Comparison of ENCODE assay signal across 10 mouse cellular contexts in the genomic region with DNA sequence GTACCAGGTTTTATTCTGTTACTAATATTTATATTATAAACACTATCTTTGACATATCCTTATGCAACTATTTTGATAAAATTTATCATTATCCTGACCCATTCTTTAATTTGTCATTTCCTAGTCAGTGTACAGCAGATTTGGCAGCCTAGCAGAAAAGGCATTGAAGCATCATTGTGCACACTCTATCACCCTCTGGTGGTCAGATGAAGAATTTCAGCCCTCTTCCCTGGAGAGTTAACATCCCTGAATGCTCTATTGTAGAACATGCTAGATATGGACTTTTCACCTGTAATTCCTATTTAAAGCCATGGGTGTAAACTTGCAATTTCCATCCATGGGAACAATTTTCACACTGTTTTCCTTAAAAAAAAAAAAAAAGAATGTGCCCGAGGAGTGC.
DNase-seq lines count a peak whose midpoint lies in the region; ATAC-seq and TF ChIP-seq lines count a peak whose summit lies in the region.
"Had no signal": no experiment of that assay in that cellular context is flagged by ENCODE, and none has a peak within 500 bp of the region (broad histone marks: within the 10 kb centered on the region; RNA-seq: fewer than 3 reads in every experiment).

No protein-coding gene starts in this region.

- H3K27ac ChIP-seq in forebrain, embryonic 15.5 days (replicated peaks), result no peak overlapping the region
- no peak overlapping the region for H3K27ac ChIP-seq in layer of hippocampus, adult 2 months
- H3K27ac ChIP-seq: hindbrain, embryonic 15.5 days; neural tube, embryonic 13.5 days had no signal

- no peaks in the 10 kb centered on the region for H3K27me3 ChIP-seq in forebrain, embryonic 15.5 days
- H3K27me3 ChIP-seq: hindbrain, embryonic 15.5 days; neural tube, embryonic 13.5 days had no signal

- no peaks in the 10 kb centered on the region for H3K9me3 ChIP-seq in forebrain, embryonic 15.5 days
- H3K9me3 ChIP-seq: hindbrain, embryonic 15.5 days; neural tube, embryonic 13.5 days had no signal

- no peaks in the 10 kb centered on the region for H3K36me3 ChIP-seq in forebrain, embryonic 15.5 days
- H3K36me3 ChIP-seq: hindbrain, embryonic 15.5 days; neural tube, embryonic 13.5 days had no signal

- H3K9ac ChIP-seq in forebrain, embryonic 15.5 days (replicated peaks), result no peak overlapping the region
- H3K9ac ChIP-seq: hindbrain, embryonic 15.5 days; neural tube, embryonic 13.5 days had no signal

- 78% methylated on average over 1 of the region's 1 CpGs for WGBS in forebrain, embryonic 15.5 days

- H3K4me1 ChIP-seq in forebrain, embryonic 15.5 days, result peaks cover 4% of the 10 kb centered on the region

- TF ChIP-seq CTCF in layer of hippocampus, adult 2 months (conservative IDR thresholded peaks at IDR 0.05), result peak; percentile 99

- ATAC-seq in cerebellum, adult (ENCODE audit: insufficient number of reproducible peaks, low FRiP score, low TSS enrichment), result peak; percentile 82
- ATAC-seq in forebrain, embryonic 15.5 days (replicated peaks), result peak; percentile 69; the same call in 1 of the 2 replicates
- peak; percentile 85 for ATAC-seq in megakaryocyte-erythroid progenitor cell, adult 5-6 weeks (replicated peaks; ENCODE audit: low FRiP score, low TSS enrichment, poor library complexity, severe bottlenecking)

- no peak overlapping the region for H3K4me3 ChIP-seq in forebrain, embryonic 15.5 days
- no peak overlapping the region for H3K4me3 ChIP-seq in layer of hippocampus, adult 2 months
- H3K4me3 ChIP-seq: hindbrain, embryonic 15.5 days; neural tube, embryonic 13.5 days had no signal

- H3K4me2 ChIP-seq in forebrain, embryonic 15.5 days (replicated peaks), result no peak overlapping the region
- H3K4me2 ChIP-seq: hindbrain, embryonic 15.5 days; neural tube, embryonic 13.5 days had no signal

- peak; percentile 40 for DNase-seq in gastrocnemius, adult 18-20 months (ENCODE audit: low spot score)
- DNase-seq in gastrocnemius, postnatal 10 days, result no peak
- peak; percentile 64 for DNase-seq in 3T3-L1 (ENCODE audit: low read depth, low spot score)
- peak; percentile 45 to 66 for DNase-seq in layer of hippocampus, adult 2 months (ENCODE audit: low spot score in 2 of 2)
- DNase-seq in ovary, adult 18-20 months (ENCODE audit: low spot score), result no peak

Comparison
In these comparisons a context has a peak if more than half of its experiments do, and no peak if none do; other contexts are left out.
1. DNase-seq: peak in gastrocnemius, adult 18-20 months (single experiment), 3T3-L1 (single experiment) and layer of hippocampus, adult 2 months (2 of 2); none in gastrocnemius, postnatal 10 days (single experiment) and ovary, adult 18-20 months (single experiment).
2. Peak in every context shown above with its lines, with median percentiles within 50 percentile points of each other: ATAC-seq.